Mouse (Mus musculus) embryonic fibroblast, embryonic 13.5 days (primary cell): ENCODE measurements around the gene Otol1. TPM values are rescaled to one million over a fixed set of nuclear protein-coding genes. Genes with fewer than 3 reads are reported as not detected.

Source experiments
- H3K27ac ChIP-seq: 2 replicates; pipeline ENCODE4 v1.5.1; 2012; ENCODE audit warnings: low read length, control low read depth, inconsistent platforms; ENCODE audit not compliant: insufficient read depth
- H3K4me1 ChIP-seq: 2 replicates; pipeline ENCODE4 v1.6.1; 2011; ENCODE audit warnings: low read length; ENCODE audit not compliant: control insufficient read depth, insufficient read depth
- H3K4me3 ChIP-seq: 2 replicates; pipeline ENCODE4 v1.5.1; 2011; ENCODE audit warnings: mild to moderate bottlenecking, control low read depth, low read length; ENCODE audit not compliant: insufficient read depth
- CTCF ChIP-seq: IDR thresholded peaks from 2 replicates; pipeline ENCODE4 v1.5.1; 2011; ENCODE audit warnings: mild to moderate bottlenecking, control low read depth, low read length, moderate library complexity, borderline replicate concordance; ENCODE audit not compliant: insufficient read depth
- POLR2A ChIP-seq: IDR thresholded peaks from 2 replicates; pipeline ENCODE4 v1.6.1; 2011; ENCODE audit warnings: low read depth, mild to moderate bottlenecking, control low read depth, low read length, moderate library complexity
- polyA plus RNA-seq: library from polyadenylated mRNA; stranded (reverse); fragments of >200 nt; gene quantifications from 2 replicates; pipeline ENCODE4 v1.2.4, GENCODE M21; 2011; ENCODE audit warnings: low read depth; ENCODE audit not compliant: missing spikeins, insufficient read length

The Otol1 gene
- polyA plus RNA-seq, 1 experiment = not detected

DNA sequence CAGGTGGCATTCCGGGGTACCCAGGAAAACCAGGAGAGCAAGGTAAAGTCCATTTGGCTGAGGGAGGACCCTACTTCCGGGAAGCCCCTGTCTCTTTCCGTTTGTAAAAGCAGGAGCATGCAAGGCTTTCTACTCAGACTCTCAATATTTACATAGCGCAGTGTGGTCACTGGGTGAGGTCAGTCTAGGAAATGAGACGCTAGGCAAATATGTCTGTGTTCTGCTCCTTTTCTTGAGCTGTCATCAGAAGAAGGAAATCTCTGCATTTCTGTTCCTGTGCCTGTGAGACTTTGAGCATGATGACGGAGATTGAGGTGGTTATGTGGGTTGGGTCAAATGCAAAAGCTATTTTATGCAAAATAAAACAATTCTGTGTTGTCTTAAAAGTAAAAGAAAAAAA, 19.2 kb downstream of the Otol1 start:
- H3K27ac ChIP-seq = peak overlapping the region; percentile 31; the same call in 1 of the 2 replicates
- TF ChIP-seq CTCF = no peak
- TF ChIP-seq POLR2A = no peak
- H3K4me3 ChIP-seq = no peak overlapping the region
- peaks cover 4% of the 10 kb centered on the region for H3K4me1 ChIP-seq

DNA sequence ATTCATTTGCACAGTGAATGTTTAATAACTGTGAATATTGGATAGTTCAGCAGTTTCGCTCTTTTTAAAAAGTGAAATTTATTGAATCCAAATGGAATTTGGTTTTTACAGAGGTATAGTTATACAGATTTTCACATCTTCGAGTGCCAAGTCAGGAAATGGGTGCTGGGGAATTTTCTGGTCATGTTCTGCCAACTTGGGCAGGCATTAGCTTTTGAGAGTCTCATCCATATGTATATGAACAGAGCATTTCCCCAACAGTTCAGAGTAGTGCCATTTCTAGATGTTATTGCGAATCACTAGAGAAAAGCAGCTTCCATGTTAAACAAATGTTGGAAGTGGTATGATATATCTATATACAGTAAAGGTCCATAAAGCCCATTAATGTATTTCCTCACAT, 21.8 kb downstream of the Otol1 start:
- Histone ChIP-seq H3K4me1 (peaks cover 4% of the 10 kb centered on the region), H3K4me3 (no peak overlapping the region), H3K27ac (no peak overlapping the region)
- TF ChIP-seq POLR2A (no peak), CTCF (no peak)

DNA sequence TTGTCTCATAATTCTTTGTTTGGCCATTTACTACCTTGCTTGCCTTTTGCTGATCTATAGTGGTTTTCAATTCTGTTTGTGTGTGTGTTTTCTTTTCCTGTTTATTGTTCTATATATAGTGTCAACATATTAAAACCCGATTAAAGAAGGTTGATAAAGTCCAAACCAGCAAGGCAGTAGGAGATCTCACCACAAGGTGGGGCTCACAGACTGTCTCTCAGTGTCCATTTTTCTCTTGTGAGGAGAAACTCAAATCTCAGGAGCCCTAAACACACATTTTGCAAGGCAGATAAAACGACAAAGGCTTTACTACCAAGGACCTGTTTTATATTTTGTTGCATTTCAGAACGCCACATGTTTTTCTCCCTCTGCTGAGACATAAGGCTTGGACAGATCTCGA, 28.2 kb downstream of the Otol1 start:
- no peak overlapping the region for H3K27ac ChIP-seq
- H3K4me3 ChIP-seq = no peak overlapping the region
- H3K4me1 ChIP-seq = no peaks in the 10 kb centered on the region
- TF ChIP-seq POLR2A = no peak
- TF ChIP-seq CTCF = no peak

Other genes starting within 250 kb of the Otol1 start
- not detected in 2 replicates for gene Sptssb, start 147.7 kb upstream of the Otol1 start, polyA plus RNA-seq